Mouse (Mus musculus) NIH3T3 (cell line): ENCODE measurements at regions not wholly inside any gene's neighbourhood (a gene's known extent, or its start where the extent isn't known, plus 50 kb on each side); places are given as distances from the start of the nearest gene placed in this dataset.

Source experiments
- DNase-seq: peaks from one replicate; pipeline ENCODE4 v3.0.0-alpha.2; 2012; ENCODE audit warnings: low read depth

DNA sequence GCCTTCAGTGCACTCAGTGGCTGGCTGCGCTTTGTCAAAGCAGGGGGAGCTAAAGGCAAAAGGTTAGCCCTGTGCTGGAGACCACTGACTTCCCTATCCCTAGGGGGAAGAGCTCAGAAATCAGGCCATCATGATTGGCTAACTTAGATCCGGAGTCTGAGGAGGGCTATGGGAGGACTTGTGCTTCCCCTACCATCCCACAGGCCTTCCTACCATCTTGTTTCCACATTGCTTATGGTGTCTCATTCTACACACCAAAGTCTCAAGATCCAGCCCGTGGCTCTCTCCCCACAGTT lies 72.9 kb upstream of the 1700024P04Rik start:
- no peak for DNase-seq

DNA sequence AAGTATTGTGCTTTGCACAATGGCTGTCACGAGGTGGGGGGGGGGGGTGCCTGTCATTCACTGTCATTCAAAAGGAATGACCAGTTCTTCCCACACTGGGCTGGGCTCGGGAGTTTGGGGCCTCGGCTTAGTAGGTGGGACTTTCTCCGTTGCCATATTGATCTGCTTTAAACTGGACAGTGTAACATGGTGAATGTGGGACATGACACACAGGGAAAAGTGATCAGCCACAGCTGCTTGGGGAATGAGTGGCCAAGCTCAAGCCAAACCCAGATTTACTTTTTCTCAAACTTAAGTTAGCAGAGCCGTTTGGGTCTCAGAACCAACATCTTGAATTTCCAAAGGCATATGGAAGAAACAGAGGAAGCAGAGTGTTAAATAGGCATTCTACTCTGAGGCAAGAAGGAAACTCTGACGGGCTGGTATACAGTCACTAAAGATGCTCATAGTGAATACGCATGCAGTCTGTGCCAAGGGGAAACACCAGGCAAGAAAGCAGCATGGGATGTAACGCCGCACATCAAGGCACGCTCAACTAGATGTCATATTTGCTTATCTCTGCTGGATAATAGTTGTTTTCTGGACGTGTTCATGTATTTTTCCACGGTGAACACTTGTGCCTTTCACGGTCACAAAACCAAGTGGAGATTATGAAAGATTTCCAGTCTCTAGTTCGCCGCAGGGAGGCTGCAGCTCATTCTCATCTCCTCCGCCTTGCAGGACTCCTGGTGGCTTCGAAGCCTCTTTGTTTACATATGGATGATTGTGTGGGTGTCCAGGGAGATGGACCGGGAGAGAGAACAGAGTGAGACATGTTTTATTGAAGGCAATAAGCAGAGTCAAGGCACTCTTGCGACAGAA lies 72.3 kb upstream of the 1700024P04Rik start:
- DNase-seq: no peak

DNA sequence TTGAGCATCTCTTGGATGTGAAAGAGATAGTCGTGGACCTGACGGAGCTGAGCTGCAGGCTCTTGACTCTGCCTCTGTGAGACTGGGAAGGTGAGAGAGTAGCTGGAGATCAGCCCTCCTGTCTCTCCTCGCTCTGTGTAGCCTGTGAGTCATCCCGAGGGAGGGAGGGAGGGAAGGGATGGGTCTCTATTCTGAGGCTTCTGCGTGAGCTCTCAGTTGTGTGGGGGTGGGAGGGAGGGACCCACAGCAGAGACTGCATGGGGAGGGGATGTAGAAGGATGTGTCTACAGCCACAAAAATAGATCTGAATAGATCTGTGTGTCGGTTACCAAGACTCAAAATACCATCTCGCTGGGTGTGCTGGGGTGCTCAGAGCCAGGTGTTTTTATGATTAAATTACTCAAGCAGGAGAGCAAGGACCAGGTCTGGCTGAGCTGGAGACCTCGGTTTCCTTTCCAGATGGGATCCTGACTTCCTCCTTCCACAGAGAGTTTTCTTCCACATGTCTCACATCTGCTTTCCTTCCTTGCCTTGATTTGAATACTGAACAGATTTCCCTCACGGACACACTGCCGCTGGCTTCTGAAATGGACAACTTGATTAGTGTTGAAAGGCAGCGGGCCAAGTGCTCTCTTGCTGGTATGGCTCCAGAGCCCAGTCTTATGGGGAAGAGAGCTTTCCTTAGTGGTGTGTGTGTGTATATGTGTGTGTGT lies 71.4 kb upstream of the 1700024P04Rik start:
- DNase-seq: peak; percentile 57

DNA sequence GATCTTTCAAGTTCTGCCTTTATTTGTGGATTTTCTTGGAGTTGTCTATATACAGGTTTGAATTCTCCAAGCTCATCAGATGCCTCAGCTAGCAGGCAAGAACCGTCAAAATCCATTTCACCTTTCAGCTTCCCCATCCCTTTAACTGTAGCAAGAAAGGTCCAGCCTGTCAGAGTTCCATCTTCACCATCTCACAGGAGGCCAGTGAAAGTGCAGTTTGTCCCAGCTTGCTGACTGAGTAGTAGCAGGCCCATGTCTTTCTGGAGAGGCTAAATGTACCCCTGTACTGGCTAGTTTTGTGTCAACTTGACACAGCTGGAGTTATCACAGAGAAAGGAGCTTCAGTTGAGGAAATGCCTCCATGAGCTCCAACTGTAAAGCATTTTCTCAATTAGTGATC lies 67.7 kb upstream of the 1700024P04Rik start:
- no peak for DNase-seq

DNA sequence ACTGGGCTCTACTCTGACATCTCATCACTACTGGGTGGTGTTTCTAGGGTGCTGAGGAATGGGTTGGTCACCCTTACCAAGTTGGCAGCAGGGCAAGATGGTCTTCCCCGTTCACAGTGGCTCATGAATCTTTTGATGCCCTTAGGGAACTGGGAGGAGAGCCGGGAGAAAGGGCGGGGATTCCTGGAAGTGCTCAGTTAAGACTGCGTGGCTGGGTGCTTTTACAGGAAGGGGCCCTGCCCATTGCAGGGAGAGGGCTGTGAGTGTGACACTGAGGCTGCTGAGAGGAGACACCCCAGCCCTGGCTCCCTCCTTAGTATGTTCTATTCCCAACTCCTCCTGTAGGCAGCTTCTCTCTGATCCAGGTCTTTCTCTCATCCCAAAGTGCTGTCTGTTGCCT lies 65.3 kb upstream of the 1700024P04Rik start:
- no peak for DNase-seq

DNA sequence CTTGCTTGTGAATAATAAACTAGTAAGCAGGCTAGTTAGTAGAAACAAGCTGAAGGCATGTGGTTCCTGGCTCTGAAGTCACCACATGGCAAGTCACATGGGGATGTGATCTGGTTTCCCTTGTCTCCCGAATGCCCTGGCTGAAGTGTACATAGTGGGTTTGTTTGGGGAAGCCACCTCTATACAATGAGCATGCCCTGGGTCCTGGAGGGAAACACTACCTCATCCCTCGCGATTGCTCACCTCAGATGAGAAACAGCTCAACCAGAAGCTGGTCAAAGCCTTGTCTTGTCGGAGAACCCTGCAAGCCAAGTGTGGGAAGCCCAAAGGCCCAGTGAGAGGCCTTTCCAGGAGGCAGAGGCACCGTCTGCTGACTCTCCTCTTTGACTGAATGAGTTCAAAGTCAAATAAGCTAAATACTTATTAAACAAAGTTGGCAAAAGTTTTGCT lies 64.3 kb upstream of the 1700024P04Rik start:
- no peak for DNase-seq

DNA sequence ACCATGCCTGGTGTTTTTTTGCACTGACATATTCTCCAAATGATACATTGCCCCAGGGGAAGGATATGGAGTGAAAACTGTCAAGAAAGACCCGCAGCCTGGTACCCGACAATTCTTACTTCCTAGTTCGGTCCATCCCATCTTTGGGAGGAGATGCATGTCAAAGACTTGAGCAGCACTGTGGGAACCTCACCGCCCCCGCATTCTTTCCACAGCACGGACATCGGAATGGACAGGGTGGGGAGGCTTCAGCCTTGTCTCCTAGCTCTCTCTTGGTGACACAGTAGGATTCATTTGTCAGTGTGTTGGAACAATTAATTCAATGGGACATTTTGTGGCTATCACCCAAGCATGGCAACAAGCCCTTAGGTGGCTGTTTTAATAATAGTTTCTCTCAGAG lies 62.9 kb upstream of the 1700024P04Rik start:
- DNase-seq: no peak

DNA sequence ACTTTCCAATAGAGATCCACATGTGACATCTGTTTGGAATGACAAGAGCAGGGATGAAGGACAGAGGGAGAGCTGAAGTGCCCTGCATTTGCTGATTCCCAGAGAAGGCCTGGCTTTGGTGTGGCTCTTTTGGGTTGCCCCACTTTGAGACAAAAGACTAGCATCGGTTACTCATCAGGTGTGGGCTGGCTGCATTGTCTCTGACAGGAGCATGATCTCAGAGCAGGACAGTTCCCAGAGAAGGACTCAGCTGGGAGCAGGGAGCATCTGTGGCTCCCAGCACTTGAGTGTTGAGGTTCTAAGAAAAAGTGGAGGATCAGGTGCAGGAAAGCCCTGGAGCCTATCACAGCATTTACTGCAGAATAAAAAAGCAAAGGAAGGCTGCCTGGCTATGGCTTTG lies 62.4 kb upstream of the 1700024P04Rik start:
- no peak for DNase-seq

DNA sequence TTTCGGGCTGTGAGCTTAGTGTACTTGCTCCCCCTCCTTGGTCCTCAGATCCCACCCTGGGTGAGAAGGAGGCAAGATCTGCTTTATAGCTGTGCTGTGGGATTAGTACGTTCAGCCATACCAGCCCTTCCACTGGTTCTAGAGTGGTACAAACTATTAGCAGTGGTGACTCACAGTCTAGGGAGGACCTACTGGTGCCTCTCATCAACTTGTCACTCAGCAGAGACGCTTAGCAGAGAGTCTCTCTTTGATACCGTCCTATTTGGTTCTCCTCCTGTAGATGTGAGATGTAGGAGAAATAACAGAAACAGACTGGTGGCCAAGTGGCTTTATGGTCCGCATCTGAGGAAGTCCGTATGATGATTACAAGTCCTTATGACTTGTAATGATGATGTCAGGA lies 57.7 kb upstream of the 1700024P04Rik start:
- no peak for DNase-seq

DNA sequence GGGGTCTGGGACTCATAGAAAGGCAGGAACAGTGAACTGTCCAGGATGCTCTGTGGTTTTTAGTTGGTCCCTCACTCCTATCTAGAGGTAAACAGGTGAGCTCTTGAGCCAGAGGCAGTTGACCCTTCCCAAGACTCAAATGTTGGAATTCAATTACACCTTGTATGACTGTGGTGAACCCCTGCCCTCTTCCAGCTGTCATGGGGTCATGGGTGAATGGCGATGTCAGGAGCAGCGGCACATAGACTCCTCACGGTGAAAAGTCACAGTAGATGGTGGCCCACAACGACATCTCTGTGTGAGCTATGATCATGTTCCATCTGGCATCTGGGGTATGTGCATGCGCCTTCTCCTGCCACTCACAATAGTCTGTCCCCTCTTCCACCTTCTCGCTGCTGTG lies 56.9 kb upstream of the 1700024P04Rik start:
- DNase-seq: no peak

DNA sequence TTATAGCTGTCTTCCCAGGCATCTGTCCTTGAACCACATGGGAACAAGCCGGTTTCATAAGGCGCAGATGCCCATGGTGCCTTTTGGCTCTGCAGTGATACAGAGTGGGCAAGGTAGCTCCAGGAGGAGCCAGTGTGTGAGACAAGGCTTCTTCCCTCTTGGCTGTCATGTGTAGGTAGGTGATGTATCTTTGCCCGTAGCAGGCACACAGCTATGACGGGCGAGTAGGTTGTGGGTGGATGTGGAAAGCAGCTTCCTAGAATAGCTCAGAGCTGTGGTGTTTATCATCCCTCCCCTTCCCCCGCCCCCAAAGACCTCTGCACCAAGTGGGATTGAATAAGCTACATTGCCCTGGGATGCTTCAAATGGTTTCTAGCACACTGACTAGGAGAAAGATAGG lies 56.5 kb upstream of the 1700024P04Rik start:
- DNase-seq: no peak

DNA sequence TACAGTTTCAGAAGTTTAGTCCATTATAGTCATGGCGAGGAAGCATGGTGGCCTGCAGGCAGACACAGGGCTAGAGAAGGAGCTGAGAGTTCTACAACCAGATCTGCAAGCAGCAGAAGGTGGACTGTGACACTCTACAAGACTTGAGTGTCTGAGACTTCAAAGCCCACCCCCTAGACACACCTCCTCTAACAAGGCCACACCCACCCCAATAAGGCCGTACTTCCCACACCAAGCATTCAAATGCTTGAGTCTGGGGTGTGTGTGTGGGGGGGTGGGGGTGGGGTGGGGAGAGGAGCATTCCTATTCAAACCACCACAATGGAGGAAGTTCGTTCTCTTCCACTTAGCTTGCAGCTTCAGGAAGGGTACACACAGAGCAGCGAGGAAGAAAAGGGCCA lies 55.8 kb upstream of the 1700024P04Rik start:
- no peak for DNase-seq

DNA sequence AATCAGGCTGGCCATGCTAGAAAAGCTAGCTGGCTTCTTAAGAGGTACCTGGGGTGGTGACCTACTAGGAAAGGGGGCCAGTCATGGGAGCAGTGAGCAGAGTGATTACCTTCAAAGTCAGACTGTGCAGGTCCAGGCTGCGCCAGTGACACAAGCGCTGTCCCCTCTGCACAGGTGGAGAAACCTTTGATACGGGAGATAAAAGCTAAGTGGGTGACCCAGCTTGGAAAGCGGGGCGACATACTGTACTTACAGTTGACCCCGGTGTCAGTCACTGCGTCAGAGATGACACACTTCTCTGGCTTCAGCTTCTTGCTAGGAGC lies 54.7 kb upstream of the 1700024P04Rik start:
- DNase-seq: no peak

DNA sequence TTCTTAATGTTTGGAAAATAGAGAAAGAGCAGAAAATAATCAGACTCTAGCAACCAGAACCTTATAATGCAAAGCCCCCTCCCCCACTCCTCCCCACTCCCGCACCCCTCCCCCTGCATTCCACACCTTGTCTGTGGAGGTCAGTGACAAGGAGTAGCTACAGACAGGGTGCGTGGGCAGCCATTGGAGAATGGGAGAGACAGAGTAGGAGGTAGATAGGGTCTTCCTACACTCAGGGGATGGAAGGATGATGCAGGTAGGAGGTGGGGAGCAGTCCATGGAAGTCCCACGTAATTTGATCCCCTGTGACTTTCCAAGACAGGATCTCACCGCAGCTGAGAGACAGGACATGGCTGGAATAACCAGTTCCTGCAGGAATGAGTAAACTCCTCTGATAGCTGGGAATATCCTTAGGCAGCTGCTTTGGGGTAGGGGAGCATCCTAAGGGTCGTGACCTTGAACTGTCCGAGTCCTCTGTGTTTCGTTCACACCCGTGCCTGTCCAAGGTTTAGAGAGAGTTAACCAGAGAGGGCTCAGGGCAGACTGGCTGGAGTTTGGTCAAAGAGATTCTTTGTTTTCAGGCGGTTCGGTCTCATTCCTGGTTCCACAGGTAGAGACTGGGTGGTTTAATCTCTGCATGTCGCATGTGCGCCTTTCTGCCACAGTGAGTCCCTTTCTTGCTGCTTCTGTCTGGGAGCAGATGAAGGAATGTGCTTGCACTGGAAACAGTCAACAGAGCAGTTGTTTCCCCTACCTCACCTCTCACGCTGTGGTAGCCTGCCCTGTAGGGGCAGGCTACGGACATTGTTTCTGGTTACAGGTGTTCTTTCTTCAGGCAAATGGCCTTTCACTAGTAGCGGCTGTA lies 54.1 kb upstream of the 1700024P04Rik start:
- no peak for DNase-seq

DNA sequence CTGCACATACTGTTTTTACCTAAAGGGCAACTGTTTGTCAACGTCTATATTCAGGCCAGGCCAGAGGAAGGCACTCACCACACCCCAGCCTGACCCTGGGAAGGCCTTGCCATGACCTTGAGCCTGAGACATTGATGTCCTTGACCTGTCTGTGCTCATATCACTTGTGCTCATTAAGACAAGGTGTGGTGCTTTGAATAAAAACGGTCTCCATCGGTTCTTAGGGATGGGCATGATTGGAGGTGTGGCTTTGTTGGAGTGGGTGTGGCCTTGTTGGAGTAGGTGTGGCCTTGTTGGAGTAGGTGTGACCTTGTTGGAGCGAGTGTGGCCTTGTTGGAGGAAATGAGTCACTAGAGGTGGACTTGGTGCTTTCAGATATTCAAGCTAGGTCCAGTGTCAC lies 52.8 kb upstream of the 1700024P04Rik start:
- DNase-seq: no peak
